27 mouse cellular contexts compared by ENCODE assay signal in genomic region chr8:47922816-47923215, GRCm38 (mm10).
A peak's percentile ranks its signal among the peaks of the same experiment; 100 is the strongest.
DNase-seq lines count a peak whose midpoint lies in the region; ATAC-seq lines count a peak whose summit lies in the region.
"Had no signal": no experiment of that assay in that cellular context is flagged by ENCODE, and none has a peak within 500 bp of the region (broad histone marks: within the 10 kb centered on the region; RNA-seq: fewer than 3 reads in every experiment).

No protein-coding gene starts in this region.

- DNase-seq in kidney, adult 18-20 months = no peak
- DNase-seq in 416B (ENCODE audit: low read depth) = peak; percentile 87
- DNase-seq in spleen, adult 18-20 months = no peak
- no peak for DNase-seq in left cerebral cortex, postnatal 10 days (ENCODE audit: extremely low spot score in 1 of 2, low spot score in 2 of 2)
- DNase-seq: adrenal gland, adult 2 months; adrenal gland, postnatal 14 days; cerebellum, adult 11 months; cerebellum, adult 2 months; cerebellum, adult 9-11 months; cerebellum, postnatal 25 days; embryo, embryonic 11 days; gastrocnemius, adult 2 months; gastrocnemius, postnatal 14 days; heart, adult 18-20 months; heart, postnatal 14 days had no signal

- H3K4me1 ChIP-seq in kidney, embryonic 15.5 days = peaks cover 32% of the 10 kb centered on the region
- H3K4me1 ChIP-seq: forebrain, embryonic 13.5 days; hindbrain, embryonic 13.5 days had no signal

- H3K36me3 ChIP-seq in kidney, embryonic 15.5 days = peaks cover 19% of the 10 kb centered on the region

- no peak overlapping the region for H3K9ac ChIP-seq in kidney, embryonic 15.5 days
- H3K9ac ChIP-seq: forebrain, embryonic 13.5 days; heart, embryonic 13.5 days; hindbrain, embryonic 13.5 days had no signal

- intact Hi-C loops in left cerebral cortex, postnatal 10 days (cut with DNase I) = no loop called here

- H3K27me3 ChIP-seq in kidney, embryonic 15.5 days = no peaks in the 10 kb centered on the region
- H3K27me3 ChIP-seq: forebrain, embryonic 13.5 days; heart, embryonic 13.5 days; hindbrain, embryonic 13.5 days had no signal

- no peak overlapping the region for H3K4me2 ChIP-seq in kidney, embryonic 15.5 days
- H3K4me2 ChIP-seq: forebrain, embryonic 13.5 days; heart, embryonic 13.5 days; hindbrain, embryonic 13.5 days had no signal

- no peak for ATAC-seq in kidney, embryonic 15.5 days (replicated peaks; ENCODE audit: low FRiP score)
- peak; percentile 42 for ATAC-seq in granulocyte monocyte progenitor cell, adult 5-6 weeks (replicated peaks; ENCODE audit: poor library complexity, severe bottlenecking)
- ATAC-seq: CD4-positive, CD25-positive, alpha-beta regulatory T cell, adult 4 months; forebrain, embryonic 13.5 days; forebrain, embryonic 16.5 days; hindbrain, postnatal 0 days; inflammation-experienced regulatory T-cells, adult 6 months; intestine, embryonic 16.5 days had no signal

- H3K27ac ChIP-seq in kidney, embryonic 15.5 days = 0 out of 2 replicates have a peak overlapping the region, but pooled peaks have one; percentile 27
- H3K27ac ChIP-seq: forebrain, embryonic 10.5 days; forebrain, embryonic 13.5 days; gastrocnemius, adult 2 months; heart, embryonic 13.5 days; hindbrain, embryonic 10.5 days; hindbrain, embryonic 13.5 days; hindbrain, postnatal 0 days had no signal

- no peak overlapping the region for H3K4me3 ChIP-seq in kidney, embryonic 15.5 days (replicated peaks)
- H3K4me3 ChIP-seq: forebrain, embryonic 10.5 days; forebrain, embryonic 13.5 days; gastrocnemius, adult 2 months; heart, embryonic 13.5 days; hindbrain, embryonic 10.5 days; hindbrain, embryonic 13.5 days had no signal

- WGBS in kidney, embryonic 15.5 days = 42% methylated on average over 10 of the region's 10 CpGs

- no peaks in the 10 kb centered on the region for H3K9me3 ChIP-seq in kidney, embryonic 15.5 days (replicated peaks)
- H3K9me3 ChIP-seq: forebrain, embryonic 10.5 days; forebrain, embryonic 13.5 days; heart, embryonic 13.5 days; hindbrain, embryonic 10.5 days; hindbrain, embryonic 13.5 days had no signal
